Comparison of ENCODE assay signal across 19 mouse cellular contexts in genomic region chr10:99679813-99680212, GRCm38 (mm10).
DNase-seq lines count a peak whose midpoint lies in the region; ATAC-seq lines count a peak whose summit lies in the region.
"Had no signal": no experiment of that assay in that cellular context is flagged by ENCODE, and none has a peak within 500 bp of the region (broad histone marks: within the 10 kb centered on the region; RNA-seq: fewer than 3 reads in every experiment).

No protein-coding gene starts in this region.

- H3K4me2 ChIP-seq in liver, embryonic 12.5 days, result no peak overlapping the region
- no peak overlapping the region for H3K4me2 ChIP-seq in liver, embryonic 11.5 days
- no peak overlapping the region for H3K4me2 ChIP-seq in liver, embryonic 16.5 days (ENCODE audit: low read depth, low read length)
- no peak overlapping the region for H3K4me2 ChIP-seq in heart, embryonic 12.5 days
- H3K4me2 ChIP-seq: embryonic facial prominence, embryonic 12.5 days; forebrain, embryonic 13.5 days; forebrain, embryonic 15.5 days had no signal

- ATAC-seq in liver, embryonic 12.5 days, result peak; percentile 42; the same call in 1 of the 2 replicates
- ATAC-seq in liver, embryonic 11.5 days (replicated peaks; ENCODE audit: low FRiP score), result no peak
- ATAC-seq in liver, embryonic 16.5 days (ENCODE audit: low read depth), result peak; percentile 62
- ATAC-seq in heart, embryonic 12.5 days (ENCODE audit: insufficient number of reproducible peaks, low FRiP score), result no peak
- ATAC-seq: forebrain, embryonic 13.5 days; forebrain, embryonic 15.5 days had no signal

- WGBS in liver, embryonic 12.5 days (ENCODE audit: insufficient replicate concordance), result 69% methylated on average over 6 of the region's 6 CpGs
- WGBS in liver, embryonic 11.5 days, result 68% methylated on average over 6 of the region's 6 CpGs
- 56% methylated on average over 6 of the region's 6 CpGs for WGBS in liver, embryonic 16.5 days (ENCODE audit: insufficient replicate concordance)
- WGBS in heart, embryonic 12.5 days, result 63% methylated on average over 6 of the region's 6 CpGs

- H3K36me3 ChIP-seq in liver, embryonic 12.5 days, result no peaks in the 10 kb centered on the region
- H3K36me3 ChIP-seq in liver, embryonic 11.5 days (ENCODE audit: control insufficient read depth, insufficient read depth, low read length), result no peaks in the 10 kb centered on the region
- no peaks in the 10 kb centered on the region for H3K36me3 ChIP-seq in liver, embryonic 16.5 days (ENCODE audit: control insufficient read depth, insufficient read depth)
- H3K36me3 ChIP-seq in heart, embryonic 12.5 days, result no peaks in the 10 kb centered on the region
- H3K36me3 ChIP-seq: embryonic facial prominence, embryonic 10.5 days; embryonic facial prominence, embryonic 12.5 days; forebrain, embryonic 15.5 days had no signal

- no peaks in the 10 kb centered on the region for H3K9me3 ChIP-seq in liver, embryonic 12.5 days (replicated peaks)
- H3K9me3 ChIP-seq in liver, embryonic 11.5 days (ENCODE audit: control insufficient read depth, low read length), result no peaks in the 10 kb centered on the region
- H3K9me3 ChIP-seq in liver, embryonic 16.5 days (replicated peaks; ENCODE audit: control insufficient read depth, low read length), result no peaks in the 10 kb centered on the region
- no peaks in the 10 kb centered on the region for H3K9me3 ChIP-seq in heart, embryonic 12.5 days (replicated peaks)
- H3K9me3 ChIP-seq: embryonic facial prominence, embryonic 10.5 days; embryonic facial prominence, embryonic 12.5 days; forebrain, embryonic 13.5 days; forebrain, embryonic 15.5 days had no signal

- no peaks in the 10 kb centered on the region for H3K4me1 ChIP-seq in liver, embryonic 12.5 days
- no peaks in the 10 kb centered on the region for H3K4me1 ChIP-seq in liver, embryonic 11.5 days (replicated peaks; ENCODE audit: control insufficient read depth, insufficient read depth, low read length)
- H3K4me1 ChIP-seq in liver, embryonic 16.5 days (ENCODE audit: control insufficient read depth, low read depth, low read length), result no peaks in the 10 kb centered on the region
- peaks cover 6% of the 10 kb centered on the region; the same call in 1 of the 2 replicates for H3K4me1 ChIP-seq in heart, embryonic 12.5 days (replicated peaks)
- H3K4me1 ChIP-seq: embryonic facial prominence, embryonic 12.5 days had no signal

- no peak for DNase-seq in liver, embryonic 11.5 days (ENCODE audit: low spot score)
- DNase-seq in ovary, postnatal 36 days (ENCODE audit: low spot score), result peak; percentile 21
- DNase-seq in ovary, postnatal 14 days (ENCODE audit: low spot score), result no peak
- no peak for DNase-seq in cerebellum, adult 8-10 months
- DNase-seq: adrenal gland, adult 2 months; adrenal gland, postnatal 10 days; adrenal gland, postnatal 25 days; cerebellum, adult 11 months; cerebellum, adult 18-20 months; cerebellum, adult 9-10 months; cerebellum, postnatal 10 days; cerebellum, postnatal 25 days had no signal

- H3K9ac ChIP-seq in liver, embryonic 12.5 days, result no peak overlapping the region
- no peak overlapping the region for H3K9ac ChIP-seq in liver, embryonic 11.5 days (ENCODE audit: low read depth, low read length)
- no peak overlapping the region for H3K9ac ChIP-seq in liver, embryonic 16.5 days (ENCODE audit: low read depth, low read length)
- no peak overlapping the region for H3K9ac ChIP-seq in heart, embryonic 12.5 days
- H3K9ac ChIP-seq: embryonic facial prominence, embryonic 12.5 days; forebrain, embryonic 13.5 days; forebrain, embryonic 15.5 days had no signal

- no peak overlapping the region for H3K4me3 ChIP-seq in liver, embryonic 12.5 days
- H3K4me3 ChIP-seq in liver, embryonic 11.5 days (ENCODE audit: low read depth, low read length), result no peak overlapping the region
- no peak overlapping the region for H3K4me3 ChIP-seq in liver, embryonic 16.5 days (ENCODE audit: low read depth, low read length)
- no peak overlapping the region for H3K4me3 ChIP-seq in heart, embryonic 12.5 days
- H3K4me3 ChIP-seq: embryonic facial prominence, embryonic 10.5 days; embryonic facial prominence, embryonic 12.5 days; forebrain, embryonic 13.5 days; forebrain, embryonic 15.5 days had no signal

- H3K27me3 ChIP-seq in liver, embryonic 12.5 days (replicated peaks), result no peaks in the 10 kb centered on the region
- no peaks in the 10 kb centered on the region for H3K27me3 ChIP-seq in liver, embryonic 11.5 days (replicated peaks; ENCODE audit: control insufficient read depth, insufficient read depth, low read length)
- no peaks in the 10 kb centered on the region for H3K27me3 ChIP-seq in liver, embryonic 16.5 days (ENCODE audit: control insufficient read depth, insufficient read depth, low read depth, low read length)
- H3K27me3 ChIP-seq in heart, embryonic 12.5 days (replicated peaks), result no peaks in the 10 kb centered on the region
- H3K27me3 ChIP-seq: embryonic facial prominence, embryonic 12.5 days; forebrain, embryonic 13.5 days; forebrain, embryonic 15.5 days had no signal

- H3K27ac ChIP-seq in liver, embryonic 12.5 days, result 0 out of 2 replicates have a peak overlapping the region, but pooled peaks have one; percentile 51
- H3K27ac ChIP-seq in liver, embryonic 11.5 days (ENCODE audit: low read depth, low read length), result no peak overlapping the region
- no peak overlapping the region for H3K27ac ChIP-seq in liver, embryonic 16.5 days (ENCODE audit: low read length)
- no peak overlapping the region for H3K27ac ChIP-seq in heart, embryonic 12.5 days (ENCODE audit: poor library complexity, severe bottlenecking)
- H3K27ac ChIP-seq: embryonic facial prominence, embryonic 10.5 days; embryonic facial prominence, embryonic 12.5 days; forebrain, embryonic 13.5 days; forebrain, embryonic 15.5 days had no signal

Comparison
In these comparisons a context has a peak if more than half of its experiments do, and no peak if none do; other contexts are left out.
1. ATAC-seq: peak in liver, embryonic 12.5 days (single experiment) and liver, embryonic 16.5 days (single experiment); none in liver, embryonic 11.5 days (single experiment) and heart, embryonic 12.5 days (single experiment).